Mouse (Mus musculus) forebrain, embryonic 11.5 days (tissue): ENCODE data around the gene Lrrk1. TPM values are rescaled to one million over a fixed set of nuclear protein-coding genes. Genes with fewer than 3 reads are reported as not detected.

ENCODE experiments used
- ATAC-seq: fragments of 200-750 bp; cut with Nextera tagmentation; replicated peaks from 2 replicates; pipeline ENCODE4 v1.8.0; 2017; ENCODE audit warnings: moderate TSS enrichment; ENCODE audit not compliant: low FRiP score
- DNase-seq: peaks from one replicate; pipeline ENCODE4 v3.0.0-alpha.2; 2017; ENCODE audit warnings: low spot score
- H3K27ac ChIP-seq: fragments of 300-500 bp; sonication (generic); 2 replicates; pipeline ENCODE4 v1.5.1; 2014; ENCODE audit warnings: low read depth, low read length
- H3K27me3 ChIP-seq: fragments of 300-500 bp; sonication (generic); 2 replicates; pipeline ENCODE4 v1.6.1; 2014; ENCODE audit warnings: mild to moderate bottlenecking, low read length, mixed read lengths; ENCODE audit not compliant: control insufficient read depth, insufficient read depth
- H3K36me3 ChIP-seq: fragments of 300-500 bp; sonication (generic); 2 replicates; pipeline ENCODE4 v1.6.1; 2014; ENCODE audit warnings: mild to moderate bottlenecking, low read length, moderate library complexity, mixed read lengths; ENCODE audit not compliant: control insufficient read depth, insufficient read depth
- H3K4me1 ChIP-seq: fragments of 300-500 bp; sonication (generic); replicated peaks from 2 replicates; pipeline ENCODE4 v1.6.1; 2014; ENCODE audit warnings: low read length, mixed read lengths; ENCODE audit not compliant: control insufficient read depth, insufficient read depth
- H3K4me2 ChIP-seq: fragments of 300-500 bp; sonication (generic); 2 replicates; pipeline ENCODE4 v1.6.1; 2014; ENCODE audit warnings: low read depth, mild to moderate bottlenecking, low read length, moderate library complexity, mixed read lengths; ENCODE audit not compliant: severe bottlenecking
- H3K4me3 ChIP-seq: fragments of 300-500 bp; sonication (generic); 2 replicates; pipeline ENCODE4 v1.5.1; 2014; ENCODE audit warnings: low read depth, low read length
- H3K9ac ChIP-seq: fragments of 300-500 bp; sonication (generic); 2 replicates; pipeline ENCODE4 v1.6.1; 2014; ENCODE audit warnings: low read length
- H3K9me3 ChIP-seq: fragments of 300-500 bp; sonication (generic); 2 replicates; pipeline ENCODE4 v1.6.1; 2016; ENCODE audit warnings: low read length, mixed read lengths; ENCODE audit not compliant: control insufficient read depth
- WGBS: fragments of 180-500 bp; shearing (Covaris S2); extraction: QIAGEN DNeasy Blood & Tissue Kit; methylation state at CpG from one replicate; pipeline ENCODE4 v1.1.7; 2014; 5-methylcytosine and 5-hydroxymethylcytosine counted together
- polyA plus RNA-seq: library from polyadenylated mRNA; unstranded; fragments of >200 nt; fragmentation: Nextera tagmentation; extraction: Ambion mirVana; gene quantifications from 2 replicates; pipeline ENCODE4 v1.2.1, GENCODE M21; 2014

The Lrrk1 gene
- polyA plus RNA-seq, 1 experiment from 2014 or later: 3.3 TPM

DNA sequence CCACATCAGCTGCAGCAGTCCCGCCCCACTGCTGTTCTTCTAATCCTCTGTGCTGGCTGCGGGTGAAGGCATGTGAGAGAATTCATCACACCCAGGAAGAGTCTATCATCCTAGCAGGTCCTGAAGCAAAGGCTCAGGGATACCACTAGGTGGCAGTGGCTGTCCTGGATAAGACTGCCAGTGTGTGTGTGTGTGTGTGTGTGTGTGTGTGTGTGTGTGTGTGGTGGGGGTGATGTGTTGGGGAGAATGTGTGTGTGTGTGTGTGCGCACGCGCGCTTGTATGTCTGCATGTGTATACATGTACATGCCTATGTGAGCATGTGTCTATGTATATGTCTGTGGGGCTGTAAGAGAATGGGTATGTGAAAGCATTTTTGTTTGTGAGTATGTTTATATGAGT lies 21.3 kb upstream of the Lrrk1 start:
- no peak for DNase-seq
- H3K4me2 ChIP-seq: no peak overlapping the region
- H3K9me3 ChIP-seq: no peaks in the 10 kb centered on the region
- H3K27ac ChIP-seq: no peak overlapping the region
- H3K4me3 ChIP-seq: no peak overlapping the region
- ATAC-seq: no peak
- no peaks in the 10 kb centered on the region for H3K4me1 ChIP-seq
- no peaks in the 10 kb centered on the region for H3K27me3 ChIP-seq
- WGBS: 68% methylated on average over 6 of the region's 6 CpGs
- H3K9ac ChIP-seq: no peak overlapping the region
- H3K36me3 ChIP-seq: no peaks in the 10 kb centered on the region

DNA sequence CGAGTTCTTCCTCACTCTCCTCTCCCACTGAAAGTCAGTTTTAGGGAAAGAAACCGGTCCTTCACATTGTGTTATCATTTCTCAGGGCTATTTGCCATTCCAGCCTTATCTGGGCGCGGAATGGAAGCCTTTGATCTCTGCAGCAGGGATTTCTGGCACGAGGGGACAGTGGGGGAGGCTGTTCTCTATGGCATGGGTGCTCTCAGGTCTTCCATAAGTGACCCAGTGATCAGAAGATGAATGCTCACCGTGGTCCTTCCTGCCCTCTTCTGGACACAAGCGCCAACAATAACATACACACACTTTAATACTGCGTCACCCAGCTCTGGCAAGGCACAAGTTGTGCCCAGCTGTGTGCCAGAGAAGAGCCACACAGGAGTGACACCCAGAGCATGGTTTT lies 18.8 kb upstream of the Lrrk1 start:
- DNase-seq (no peak), ATAC-seq (no peak)
- Histone ChIP-seq H3K4me3 (no peak overlapping the region), H3K9ac (no peak overlapping the region), H3K27me3 (no peaks in the 10 kb centered on the region), H3K4me1 (no peaks in the 10 kb centered on the region), H3K27ac (no peak overlapping the region), H3K36me3 (no peaks in the 10 kb centered on the region), H3K4me2 (no peak overlapping the region), H3K9me3 (no peaks in the 10 kb centered on the region)
- WGBS: 82% methylated on average over 8 of the region's 8 CpGs

DNA sequence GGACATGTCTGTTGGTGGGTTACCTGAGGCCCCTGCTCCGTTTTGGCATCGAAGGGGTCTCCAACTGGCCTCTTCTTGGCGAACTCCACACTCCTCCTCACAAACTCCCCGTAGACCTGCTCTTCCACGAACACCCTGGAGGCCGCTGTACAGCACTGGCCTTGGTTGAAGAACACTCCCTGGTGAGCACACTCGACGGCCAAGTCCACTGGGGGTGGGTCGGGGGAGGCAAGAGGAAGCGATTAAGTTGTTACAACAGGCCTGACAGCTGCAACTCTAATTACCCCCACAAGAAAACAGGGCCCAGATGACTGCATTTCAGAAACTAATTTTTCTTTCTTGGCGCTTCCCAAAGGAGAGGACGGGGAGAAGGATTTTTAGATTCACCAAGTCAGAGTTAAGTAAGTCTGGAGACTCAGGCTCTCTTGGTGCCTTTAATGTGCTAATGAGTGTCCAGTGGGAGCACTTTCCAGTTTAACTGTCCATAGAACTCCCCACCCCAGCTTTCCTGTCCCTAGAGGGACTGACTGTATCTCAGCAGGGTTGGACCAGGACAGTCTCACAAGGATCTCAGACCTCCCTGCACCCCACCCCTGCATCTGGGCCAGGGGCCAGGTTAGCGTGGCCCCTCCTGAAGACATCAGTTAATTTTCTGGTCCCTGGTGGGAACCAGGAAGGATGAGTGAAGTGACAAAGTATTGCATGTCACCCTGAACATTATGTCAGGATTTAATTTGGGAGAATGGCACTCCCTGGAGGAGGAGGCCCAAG lies 18.0 kb upstream of the Lrrk1 start:
- Histone ChIP-seq H3K27ac (no peak overlapping the region), H3K4me2 (no peak overlapping the region), H3K27me3 (no peaks in the 10 kb centered on the region), H3K36me3 (no peaks in the 10 kb centered on the region), H3K9ac (no peak overlapping the region), H3K4me3 (no peak overlapping the region), H3K4me1 (no peaks in the 10 kb centered on the region), H3K9me3 (no peaks in the 10 kb centered on the region)
- DNase-seq: no peak
- no peak for ATAC-seq
- 66% methylated on average over 13 of the region's 13 CpGs for WGBS

DNA sequence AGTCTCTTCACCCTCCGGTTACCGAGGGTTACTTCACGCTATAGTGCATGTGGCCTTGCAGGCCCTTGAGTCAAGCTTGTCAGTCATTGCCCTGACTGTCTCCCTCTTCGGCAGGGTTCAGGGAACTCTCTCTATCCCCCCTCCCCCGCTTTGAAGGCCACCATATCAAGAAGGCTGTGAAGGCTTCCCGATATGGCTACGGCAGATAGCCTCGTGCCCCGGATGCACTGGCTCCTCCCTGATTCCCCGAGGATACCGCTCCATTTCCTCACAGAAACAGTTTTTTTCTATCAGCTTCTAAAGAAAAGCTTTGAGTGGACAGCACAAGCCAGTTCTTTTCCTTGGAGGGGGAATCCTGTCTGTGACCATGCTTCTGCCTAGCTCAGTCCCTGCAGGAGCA lies 17.4 kb upstream of the Lrrk1 start:
- no peaks in the 10 kb centered on the region for H3K4me1 ChIP-seq
- ATAC-seq (no peak), DNase-seq (no peak)
- H3K36me3 ChIP-seq: no peaks in the 10 kb centered on the region
- H3K4me3 ChIP-seq: no peak overlapping the region
- WGBS: 71% methylated on average over 11 of the region's 11 CpGs
- no peaks in the 10 kb centered on the region for H3K27me3 ChIP-seq
- no peak overlapping the region for H3K4me2 ChIP-seq
- no peak overlapping the region for H3K27ac ChIP-seq
- no peaks in the 10 kb centered on the region for H3K9me3 ChIP-seq
- H3K9ac ChIP-seq: no peak overlapping the region

DNA sequence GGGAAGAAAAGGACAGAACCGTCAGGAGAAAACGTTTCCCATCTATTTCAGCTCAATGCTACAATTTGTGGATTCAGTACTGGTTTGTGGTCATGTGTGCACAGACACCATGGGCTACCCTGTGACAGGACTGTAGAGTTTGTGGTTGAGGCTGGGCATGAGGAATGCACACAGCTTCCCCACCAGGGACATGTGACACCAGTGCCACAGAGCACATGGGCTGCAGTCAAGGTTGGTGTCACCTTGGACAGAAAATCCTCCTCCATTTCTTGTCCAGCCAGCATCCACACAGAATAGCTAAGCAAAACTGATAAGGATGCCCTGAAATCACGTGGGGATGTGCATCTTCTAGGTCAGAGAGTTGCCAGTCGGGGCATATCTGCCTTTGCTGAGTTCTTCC lies 16.7 kb upstream of the Lrrk1 start:
- Histone ChIP-seq H3K4me2 (no peak overlapping the region), H3K4me1 (no peaks in the 10 kb centered on the region), H3K9ac (no peak overlapping the region), H3K9me3 (no peaks in the 10 kb centered on the region), H3K36me3 (no peaks in the 10 kb centered on the region), H3K27me3 (no peaks in the 10 kb centered on the region), H3K4me3 (no peak overlapping the region), H3K27ac (no peak overlapping the region)
- no peak for ATAC-seq
- 84% methylated on average over 4 of the region's 4 CpGs for WGBS
- no peak for DNase-seq

DNA sequence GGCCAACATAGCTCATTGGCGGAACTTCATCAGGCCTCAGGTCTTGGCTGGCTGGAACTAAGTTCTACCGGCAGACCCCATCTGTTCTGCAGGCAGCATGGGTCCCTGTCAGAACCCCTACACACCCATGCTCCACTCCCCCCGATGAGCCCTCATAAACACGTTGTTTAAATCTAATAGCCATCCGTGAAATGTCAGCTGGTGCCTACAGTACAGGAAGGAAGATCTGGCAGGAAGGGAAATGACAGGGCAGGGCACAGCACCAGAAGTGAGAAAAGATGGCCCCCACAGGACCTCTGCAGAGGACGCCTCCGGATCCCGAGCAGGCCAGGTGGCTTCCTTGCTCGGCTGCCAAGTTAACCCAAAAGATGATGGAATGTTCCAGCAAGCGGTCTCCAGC lies 16.0 kb upstream of the Lrrk1 start:
- Histone ChIP-seq H3K27ac (no peak overlapping the region), H3K27me3 (no peaks in the 10 kb centered on the region), H3K4me2 (no peak overlapping the region), H3K9me3 (no peaks in the 10 kb centered on the region), H3K9ac (no peak overlapping the region), H3K4me1 (no peaks in the 10 kb centered on the region), H3K36me3 (no peaks in the 10 kb centered on the region), H3K4me3 (no peak overlapping the region)
- WGBS: 83% methylated on average over 10 of the region's 10 CpGs
- DNase-seq (no peak), ATAC-seq (no peak)

DNA sequence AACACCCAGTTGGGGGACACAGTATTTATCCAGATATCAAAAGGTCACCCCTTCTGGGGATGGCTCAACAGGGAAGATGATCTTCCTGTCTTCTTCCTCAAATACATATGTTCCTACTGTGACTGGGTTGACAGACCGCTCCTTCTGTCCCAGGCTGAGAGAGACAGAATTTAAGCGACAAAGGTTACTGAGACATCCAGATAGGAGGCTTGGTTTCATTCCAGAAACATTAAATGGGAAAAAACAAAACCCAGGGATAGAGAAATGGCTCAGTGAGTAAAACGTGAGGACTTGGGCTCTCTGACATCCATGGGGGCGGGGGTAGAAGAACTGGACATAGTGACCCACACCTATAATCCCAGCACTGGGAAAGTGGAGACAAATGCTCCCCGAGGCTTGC lies 14.7 kb upstream of the Lrrk1 start:
- Histone ChIP-seq H3K9me3 (no peaks in the 10 kb centered on the region), H3K4me1 (no peaks in the 10 kb centered on the region), H3K4me2 (no peak overlapping the region), H3K27me3 (no peaks in the 10 kb centered on the region), H3K36me3 (no peaks in the 10 kb centered on the region), H3K27ac (no peak overlapping the region), H3K9ac (no peak overlapping the region), H3K4me3 (no peak overlapping the region)
- no peak for DNase-seq
- 86% methylated on average over 5 of the region's 5 CpGs for WGBS
- no peak for ATAC-seq

DNA sequence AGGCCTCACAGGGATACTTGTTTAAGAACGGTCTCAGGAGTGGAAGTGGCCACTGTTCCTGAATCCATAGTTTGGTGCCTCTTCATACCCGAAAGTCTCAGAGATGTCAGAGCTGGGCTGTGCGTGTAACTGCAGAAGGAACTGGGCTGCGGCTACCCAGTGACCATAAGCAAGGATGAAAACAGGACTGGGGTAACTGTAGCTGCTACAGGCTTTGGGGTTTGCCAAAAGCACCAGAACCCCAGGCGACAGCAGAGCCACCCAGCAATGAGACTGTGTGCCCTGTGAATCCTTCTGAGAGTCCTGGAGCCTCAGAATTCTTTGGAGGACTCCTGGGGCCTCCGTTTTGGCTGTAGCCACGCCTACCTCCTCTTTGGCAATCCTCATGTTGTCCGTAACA lies 13.5 kb upstream of the Lrrk1 start:
- Histone ChIP-seq H3K9me3 (no peaks in the 10 kb centered on the region), H3K27me3 (no peaks in the 10 kb centered on the region), H3K4me2 (no peak overlapping the region), H3K36me3 (no peaks in the 10 kb centered on the region), H3K9ac (no peak overlapping the region), H3K27ac (no peak overlapping the region), H3K4me3 (no peak overlapping the region), H3K4me1 (no peaks in the 10 kb centered on the region)
- no peak for DNase-seq
- WGBS: 43% methylated on average over 8 of the region's 8 CpGs
- no peak for ATAC-seq

DNA sequence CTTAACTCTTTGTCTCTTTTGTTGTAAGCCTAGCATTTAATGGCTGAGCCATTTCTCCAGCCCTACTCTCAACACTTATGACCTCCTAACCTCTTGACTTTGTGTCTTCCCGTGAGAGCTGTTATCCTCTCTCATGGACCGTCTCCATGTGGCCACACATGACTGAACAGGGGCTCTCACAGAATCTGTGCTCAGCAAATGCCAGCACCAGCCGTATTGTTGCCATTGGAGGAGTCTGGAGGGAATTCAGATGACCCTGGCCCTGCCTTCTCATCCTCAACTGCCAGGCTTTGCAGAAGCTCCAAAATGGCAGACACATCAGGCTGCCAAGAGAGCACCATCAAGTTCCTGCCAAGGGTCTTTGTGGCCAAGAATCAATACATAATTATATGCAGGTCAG lies 9.1 kb upstream of the Lrrk1 start:
- no peak for DNase-seq
- WGBS: 80% methylated on average over 3 of the region's 3 CpGs
- no peaks in the 10 kb centered on the region for H3K27me3 ChIP-seq
- no peak overlapping the region for H3K4me3 ChIP-seq
- no peaks in the 10 kb centered on the region for H3K36me3 ChIP-seq
- no peaks in the 10 kb centered on the region for H3K4me1 ChIP-seq
- H3K4me2 ChIP-seq: no peak overlapping the region
- H3K9me3 ChIP-seq: no peaks in the 10 kb centered on the region
- H3K27ac ChIP-seq: no peak overlapping the region
- no peak overlapping the region for H3K9ac ChIP-seq
- no peak for ATAC-seq
